Mouse (Mus musculus) neutrophil, adult 5-6 weeks (primary cell): ENCODE results near the gene Maml2. TPM values are rescaled to one million over a fixed set of nuclear protein-coding genes. Genes with fewer than 3 reads are reported as not detected.
A peak's percentile ranks its signal among the peaks of the same experiment; 100 is the strongest.

Experiments used
- ATAC-seq: fragments of 151-379, 151-347 bp; 2 replicates; pipeline ENCODE4 v1.8.0; 2017; ENCODE audit warnings: mild to moderate bottlenecking, moderate TSS enrichment; ENCODE audit not compliant: insufficient number of reproducible peaks, poor library complexity, low FRiP score, severe bottlenecking; ENCODE audit errors: extremely low read depth
- total RNA-seq: library from RNA; stranded (forward); fragments of 200-1000 nt; gene quantifications from 2 replicates; pipeline ENCODE4 v1.2.3, GENCODE M21; 2017

The Maml2 gene
- total RNA-seq, 1 experiment from 2014 or later = 17.7 TPM

DNA sequence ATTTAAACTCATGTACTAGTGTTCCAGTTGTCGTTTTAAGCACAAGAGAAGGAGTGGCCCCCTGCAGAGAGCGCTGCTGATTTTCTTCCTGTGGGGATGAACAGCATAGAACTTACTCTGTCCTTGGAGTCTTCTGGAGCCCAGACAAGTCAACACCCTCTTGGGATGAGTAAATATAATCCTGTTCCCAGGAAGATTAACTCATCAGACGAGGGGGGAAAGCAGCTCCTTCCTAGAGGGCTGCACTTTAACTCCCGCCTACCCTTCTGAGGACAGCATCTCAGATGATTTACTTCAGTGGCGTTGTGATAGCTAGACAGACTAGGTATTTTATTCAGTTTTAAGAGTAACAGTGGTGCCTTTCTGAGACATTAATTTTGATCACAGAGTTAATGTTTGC lies 215.4 kb downstream of the Maml2 start:
- no peak for ATAC-seq

DNA sequence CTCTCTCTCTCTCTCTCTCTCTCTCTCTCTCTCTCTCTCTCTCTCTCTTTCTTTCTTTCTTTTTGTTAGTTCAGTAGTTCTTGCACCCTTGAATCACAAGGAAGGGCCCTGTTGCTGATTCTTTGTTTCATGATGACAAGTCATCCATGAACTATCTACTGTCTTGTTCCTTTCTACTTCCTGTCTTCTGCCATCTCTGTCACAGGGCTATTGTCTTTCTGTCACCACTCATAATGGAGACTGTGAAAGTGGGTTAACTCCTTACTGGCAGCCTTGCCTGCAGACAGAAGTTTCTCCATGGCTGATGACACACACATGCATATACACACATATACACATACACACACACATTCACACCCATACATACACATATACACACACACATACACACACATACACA lies 216.7 kb downstream of the Maml2 start:
- ATAC-seq = no peak

- ATAC-seq = no peak
These were observed 218.2 kb downstream of the Maml2 start for GRCm38 (mm10) chr9:13515976-13516375.

- no peak for ATAC-seq
These were observed 220.3 kb downstream of the Maml2 start for GRCm38 (mm10) chr9:13518031-13518430.

- no peak for ATAC-seq
These were observed 220.7 kb downstream of the Maml2 start for GRCm38 (mm10) chr9:13518441-13518971.

- ATAC-seq = no peak
These were observed 224.5 kb downstream of the Maml2 start for GRCm38 (mm10) chr9:13522061-13522820.

DNA sequence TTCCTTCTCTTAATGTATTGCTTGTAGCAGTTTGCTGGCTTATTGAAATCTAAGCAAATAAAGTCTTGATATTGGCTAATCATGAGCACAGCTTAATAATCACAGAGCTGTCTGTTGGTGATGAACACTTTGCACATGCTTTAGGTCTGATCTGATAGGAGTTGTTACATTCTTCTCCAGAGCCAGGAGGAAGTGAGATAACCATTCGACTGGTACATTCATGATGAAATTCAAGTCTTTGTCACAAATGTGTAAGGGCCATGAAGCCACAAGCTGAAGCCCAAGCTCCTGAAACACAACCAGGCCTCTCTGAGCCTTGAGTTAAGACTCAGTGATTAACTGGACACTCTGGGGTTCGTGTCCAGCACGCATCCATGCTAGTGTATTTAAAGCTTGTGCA lies 225.3 kb downstream of the Maml2 start:
- ATAC-seq = no peak

DNA sequence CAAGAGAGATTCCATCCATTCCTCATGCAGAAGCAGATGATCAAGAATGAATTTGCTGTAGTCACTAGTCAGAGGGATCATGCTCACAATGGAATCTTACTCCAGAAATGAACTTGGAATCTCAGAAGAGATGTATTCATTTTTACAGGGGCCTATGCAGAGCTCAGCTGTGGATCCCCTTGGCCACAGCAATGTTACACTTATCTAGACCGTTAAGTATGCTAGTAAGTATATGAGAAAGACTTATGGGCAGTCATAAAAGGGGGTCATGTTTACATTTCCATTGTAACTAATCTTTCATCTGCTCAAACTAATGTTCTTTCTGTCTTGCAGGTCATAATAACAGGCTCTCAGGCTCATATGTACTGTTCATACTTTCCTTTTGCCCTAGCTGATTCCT lies 227.3 kb downstream of the Maml2 start:
- no peak for ATAC-seq

DNA sequence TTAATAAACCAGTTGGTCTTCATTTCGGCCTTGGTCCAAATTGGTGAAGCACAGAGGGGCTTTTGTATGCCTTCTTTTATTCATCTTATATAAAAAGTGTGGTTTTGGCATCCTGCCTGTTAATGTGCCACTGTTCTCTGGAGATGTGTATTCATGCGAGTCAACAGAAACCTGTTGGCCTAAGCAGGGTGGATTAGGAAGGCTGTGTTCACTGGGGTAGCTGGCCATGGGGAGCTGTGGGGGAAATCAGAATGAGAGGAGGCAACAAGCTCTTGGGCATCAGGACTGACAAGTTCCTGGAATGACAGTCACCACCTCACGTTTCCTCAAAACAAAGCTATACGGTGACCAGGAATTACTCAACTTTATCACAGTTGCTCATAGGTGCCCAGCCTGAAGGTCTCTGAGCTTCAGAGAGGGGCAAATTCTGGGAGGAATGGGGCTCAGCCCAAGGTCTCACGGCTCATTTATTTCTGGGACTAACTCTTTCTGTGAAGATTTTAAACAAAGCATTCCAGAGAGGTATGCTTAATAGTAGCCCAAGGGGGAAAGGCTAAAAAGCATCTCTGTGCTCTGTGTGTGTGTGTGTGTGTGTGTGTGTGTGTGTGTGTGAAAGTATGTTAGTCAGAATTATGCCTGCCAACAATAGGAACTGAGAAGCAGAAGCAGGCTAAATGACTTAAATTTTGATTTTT lies 228.0 kb downstream of the Maml2 start:
- ATAC-seq = no peak

DNA sequence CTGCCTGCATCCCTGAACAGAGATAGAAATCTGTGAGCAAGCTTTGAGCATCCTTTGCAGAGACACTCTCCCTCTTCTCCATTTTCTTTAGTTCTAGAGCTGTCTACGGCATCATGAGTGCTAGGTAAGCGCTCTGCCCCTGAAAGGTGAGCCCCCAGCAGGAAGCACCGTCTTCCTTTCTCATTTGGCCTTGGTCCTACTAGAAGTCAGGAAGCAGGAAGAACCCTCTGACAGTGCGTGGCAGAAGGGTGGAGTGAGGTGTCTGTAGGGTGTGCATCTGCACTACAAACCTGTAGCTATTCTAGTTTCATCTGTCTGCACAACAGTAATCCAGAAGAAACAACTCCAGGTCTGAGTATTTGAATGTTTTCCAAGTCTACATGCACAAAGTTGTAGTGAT lies 232.8 kb downstream of the Maml2 start:
- ATAC-seq = no peak

DNA sequence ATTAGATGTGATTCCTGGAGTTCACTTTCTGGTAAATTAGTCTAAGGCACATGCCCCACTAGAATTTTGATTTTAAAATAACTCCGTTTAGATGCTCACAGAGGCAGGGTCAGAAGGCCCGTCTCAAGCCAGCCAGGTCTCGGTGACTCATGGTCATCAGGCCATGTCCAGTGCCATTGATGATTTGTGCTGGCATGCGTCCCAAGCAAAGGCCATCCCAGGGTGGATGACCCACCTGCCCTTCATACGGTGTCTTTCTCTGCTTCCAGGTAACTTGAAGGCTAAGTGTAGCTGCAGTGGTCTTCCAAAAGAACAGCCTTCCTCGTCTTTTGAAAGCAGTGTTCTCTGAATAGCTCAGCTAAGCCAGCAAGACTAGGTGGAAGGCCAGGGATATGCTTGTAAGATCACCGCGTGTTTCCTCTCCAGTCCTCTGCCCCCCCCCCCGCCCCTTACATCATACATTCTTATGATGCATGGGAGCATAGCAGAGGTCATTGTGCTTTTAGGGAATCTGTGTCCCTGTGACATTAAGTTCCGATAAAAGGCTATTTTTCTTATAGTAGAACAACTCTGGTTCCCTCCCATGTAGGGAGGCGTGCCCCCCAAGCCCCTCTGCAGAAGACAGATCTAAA lies 235.4 kb downstream of the Maml2 start:
- no peak for ATAC-seq

GRCm38 (mm10) chr9:13535803-13536202 lies 238.0 kb downstream of the Maml2 start:
- no peak for ATAC-seq

DNA sequence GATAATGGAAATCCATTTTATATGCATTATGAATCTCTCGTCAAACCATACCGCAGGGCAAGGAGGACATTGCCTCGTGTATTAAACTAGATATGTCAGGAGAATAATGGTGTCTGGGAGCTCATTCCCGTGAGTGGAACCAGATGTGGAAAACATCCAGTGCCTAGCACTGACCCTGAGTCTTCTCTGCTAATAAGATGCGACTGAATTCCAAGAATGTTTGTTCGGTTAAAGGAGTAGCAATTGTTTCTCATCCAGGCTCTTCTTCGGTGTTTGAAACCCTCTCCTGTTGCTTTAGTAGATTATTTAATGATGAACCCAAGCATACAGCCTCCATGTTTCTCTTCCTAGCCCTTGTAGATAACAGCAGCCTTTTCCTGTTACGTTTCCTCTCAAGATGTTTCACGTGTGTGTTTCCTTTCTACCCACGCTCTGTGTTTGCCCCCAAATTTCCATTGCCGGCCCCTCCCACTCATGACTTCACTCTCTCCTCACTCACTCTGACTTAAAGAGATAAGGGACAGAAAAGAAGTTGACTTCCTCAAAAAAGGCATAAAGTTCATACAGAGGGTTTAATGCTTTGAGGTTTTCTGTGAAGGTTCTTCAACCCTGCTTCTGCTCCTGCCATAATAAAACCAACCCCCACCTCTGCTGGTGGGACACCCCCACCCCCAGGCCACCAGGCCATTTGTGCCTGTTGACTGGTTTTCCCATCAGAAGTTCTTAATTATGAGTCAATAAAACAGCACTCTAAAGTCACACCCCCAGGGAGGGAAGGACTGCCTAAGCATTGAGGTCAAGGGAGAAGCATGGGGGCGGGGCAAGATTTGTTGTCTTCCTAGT lies 238.9 kb downstream of the Maml2 start:
- ATAC-seq = peak; percentile 88

- no peak for ATAC-seq
These were observed 240.4 kb downstream of the Maml2 start for GRCm38 (mm10) chr9:13538200-13538599.

DNA sequence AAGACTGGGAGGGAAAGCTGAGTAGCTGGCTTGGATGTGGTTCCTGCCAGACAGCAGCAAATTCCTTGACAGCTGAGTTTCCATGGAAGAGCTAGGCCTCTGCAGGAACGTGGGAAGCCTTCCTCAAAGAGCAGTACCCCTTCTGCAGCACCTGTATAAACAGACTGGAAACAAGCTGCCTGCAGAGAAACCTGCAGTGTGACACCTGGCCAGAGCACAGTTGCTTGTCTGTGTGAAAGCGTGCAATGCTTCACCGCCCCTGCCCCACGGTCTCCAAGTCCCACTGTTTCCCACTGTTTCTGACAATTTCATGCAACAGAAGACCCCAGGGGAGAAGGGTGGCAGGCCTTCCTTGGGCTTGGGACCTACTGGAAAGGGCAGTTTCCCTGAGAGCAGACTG lies 241.8 kb downstream of the Maml2 start:
- no peak for ATAC-seq

DNA sequence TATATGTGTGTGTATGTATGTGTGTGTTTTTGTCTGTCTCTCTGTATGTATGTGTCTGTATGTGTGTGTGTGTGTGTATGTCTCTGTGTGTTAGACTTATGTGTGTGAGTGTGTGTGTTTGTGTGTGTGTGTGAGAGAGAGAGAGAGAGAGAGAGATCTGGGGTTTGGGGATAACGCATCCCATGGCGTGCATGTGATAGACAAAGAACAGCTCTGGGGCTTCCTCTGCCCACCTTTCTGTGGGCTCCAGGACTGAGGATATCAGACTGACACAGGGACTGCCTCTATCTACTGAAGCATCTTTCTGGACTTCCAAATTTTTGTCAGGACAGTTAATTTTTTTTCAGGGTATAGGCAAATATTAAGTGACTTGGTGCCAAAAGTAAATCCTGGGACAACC lies 242.5 kb downstream of the Maml2 start:
- ATAC-seq = no peak

GRCm38 (mm10) chr9:13540781-13541180 lies 243.0 kb downstream of the Maml2 start:
- ATAC-seq = peak; percentile 42; the same call in 1 of the 2 replicates

DNA sequence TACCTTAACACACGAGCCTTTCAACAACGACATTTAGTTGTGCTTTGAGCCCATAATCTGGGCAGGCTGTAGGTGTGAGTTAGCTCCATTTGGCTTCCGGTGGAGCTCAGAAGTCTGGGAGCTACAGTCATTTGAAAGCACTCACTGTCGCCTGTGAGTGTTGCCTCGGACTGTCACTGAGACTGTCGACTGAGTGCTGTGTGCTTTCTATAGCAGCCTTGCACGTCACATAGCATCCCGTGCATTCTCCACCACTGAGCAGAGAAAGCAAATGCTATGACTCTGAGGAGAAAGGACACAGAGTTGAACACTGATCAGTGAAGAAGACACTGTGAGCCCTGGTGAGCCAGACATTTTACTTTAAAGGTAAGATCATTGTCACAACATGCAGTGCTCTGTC lies 245.4 kb downstream of the Maml2 start:
- no peak for ATAC-seq

DNA sequence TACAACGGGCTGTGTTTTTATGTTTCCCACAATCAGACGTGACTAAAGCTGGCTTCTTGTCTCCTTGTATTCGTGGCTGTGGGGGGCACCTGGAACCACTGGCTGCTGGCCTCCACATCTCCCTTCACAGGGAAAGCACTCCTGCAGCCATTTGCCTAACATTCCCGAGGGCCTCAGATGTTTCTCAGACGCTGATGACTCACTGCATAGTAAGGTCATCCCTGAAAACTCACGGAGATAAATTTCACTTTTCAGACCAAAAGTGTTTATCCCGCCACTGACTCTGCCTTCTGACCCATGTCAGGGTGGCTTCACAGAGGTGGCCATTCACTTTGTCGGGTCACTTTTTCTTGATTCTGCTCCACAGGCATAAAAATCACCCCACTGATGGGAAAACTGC lies 246.4 kb downstream of the Maml2 start:
- no peak for ATAC-seq
